Mouse (Mus musculus) midbrain, postnatal 0 days (tissue): ENCODE data around the gene Primpol. TPM values are rescaled to one million over a fixed set of nuclear protein-coding genes. Genes with fewer than 3 reads are reported as not detected.

Source experiments
- ATAC-seq: fragments of 200-750 bp; cut with Nextera tagmentation; 2 replicates; pipeline ENCODE4 v1.8.0; 2017; ENCODE audit warnings: moderate number of reproducible peaks, mild to moderate bottlenecking, moderate TSS enrichment, moderate library complexity; ENCODE audit not compliant: low FRiP score
- DNase-seq: peaks from one replicate; pipeline ENCODE4 v3.0.0-alpha.2; 2015; ENCODE audit warnings: low spot score
- H3K27ac ChIP-seq: fragments of 300-500 bp; sonication (generic); 2 replicates; pipeline ENCODE4 v1.5.1; 2014; ENCODE audit warnings: low read depth, mild to moderate bottlenecking, low read length, mixed read lengths
- H3K27me3 ChIP-seq: fragments of 300-500 bp; sonication (generic); 2 replicates; pipeline ENCODE4 v1.6.1; 2014; ENCODE audit warnings: low read length, control low read depth, mixed read lengths; ENCODE audit not compliant: insufficient read depth
- H3K36me3 ChIP-seq: fragments of 300-500 bp; sonication (generic); 2 replicates; pipeline ENCODE4 v1.6.1; 2014; ENCODE audit warnings: low read length, control low read depth, mixed read lengths; ENCODE audit not compliant: insufficient read depth
- H3K4me1 ChIP-seq: fragments of 300-500 bp; sonication (generic); 2 replicates; pipeline ENCODE4 v1.6.1; 2014; ENCODE audit warnings: mild to moderate bottlenecking, control low read depth, antibody characterized with exemption, low read length, mixed read lengths; ENCODE audit not compliant: insufficient read depth
- H3K4me2 ChIP-seq: fragments of 300-500 bp; sonication (generic); 2 replicates; pipeline ENCODE4 v1.6.1; 2014; ENCODE audit warnings: low read depth, mild to moderate bottlenecking, low read length, mixed read lengths; ENCODE audit not compliant: poor library complexity, severe bottlenecking
- H3K4me3 ChIP-seq: fragments of 300-500 bp; sonication (generic); 2 replicates; pipeline ENCODE4 v1.5.1; 2014; ENCODE audit warnings: low read depth, mild to moderate bottlenecking, low read length, moderate library complexity
- H3K9ac ChIP-seq: fragments of 300-500 bp; sonication (generic); replicated peaks from 2 replicates; pipeline ENCODE4 v1.6.1; 2014; ENCODE audit warnings: mild to moderate bottlenecking, low read length, moderate library complexity, mixed read lengths; ENCODE audit not compliant: poor library complexity, severe bottlenecking
- H3K9me3 ChIP-seq: fragments of 300-500 bp; sonication (generic); 2 replicates; pipeline ENCODE4 v1.6.1; 2016; ENCODE audit warnings: low read length, control low read depth
- CTCF ChIP-seq: IDR thresholded peaks from 2 replicates; pipeline ENCODE4 v1.5.1; 2016; ENCODE audit warnings: antibody characterized with exemption, mild to moderate bottlenecking
- WGBS: fragments of 180-500 bp; shearing (Covaris S2); extraction: QIAGEN DNeasy Blood & Tissue Kit; methylation state at CpG from one replicate; pipeline ENCODE4 v1.1.7; 2014; 5-methylcytosine and 5-hydroxymethylcytosine counted together
- polyA plus RNA-seq: library from polyadenylated mRNA; unstranded; fragments of >200 nt; fragmentation: Nextera tagmentation; extraction: Ambion mirVana; gene quantifications from 2 replicates; pipeline ENCODE4 v1.2.1, GENCODE M21; 2015
- total RNA-seq: library from RNA; depleted of rRNA; stranded (reverse); fragments of >200 nt; gene quantifications from 2 replicates; pipeline ENCODE4 v1.2.3, GENCODE M21; 2014

The Primpol gene
- total and polyA plus RNA-seq, 2 experiments from 2014 or later = 4.6 to 4.7 TPM

DNA sequence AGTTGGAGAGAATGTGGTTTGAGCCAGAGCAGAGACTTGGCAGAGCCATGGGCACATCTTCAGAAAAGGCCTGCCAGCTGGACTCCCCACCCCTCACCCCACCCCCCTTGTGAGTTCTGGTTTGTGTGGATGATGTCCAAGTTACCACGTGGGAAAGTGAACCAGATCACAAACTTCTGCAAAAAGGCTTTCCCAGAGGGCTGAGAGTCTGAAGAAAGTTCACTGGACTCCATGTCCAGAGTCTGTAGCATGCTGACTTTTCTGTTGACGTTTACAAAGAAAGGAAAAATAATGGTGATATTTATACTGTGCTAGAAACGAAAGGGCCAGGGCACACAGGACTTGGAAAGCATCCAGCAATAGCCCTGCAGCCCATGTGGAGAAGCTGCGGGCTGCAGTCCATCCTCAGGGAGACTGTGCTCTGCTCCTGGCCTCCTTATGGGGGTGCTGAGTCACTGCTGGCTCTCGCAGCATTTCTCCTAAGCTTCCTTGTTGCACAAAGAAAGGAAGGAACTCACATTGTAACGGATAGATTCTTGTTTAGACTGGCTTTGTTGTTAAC, 22.1 kb upstream of the Primpol start:
- WGBS = 54% methylated on average over 6 of the region's 6 CpGs
- Histone ChIP-seq H3K9me3 (no peaks in the 10 kb centered on the region), H3K27ac (no peak overlapping the region), H3K27me3 (no peaks in the 10 kb centered on the region), H3K9ac (no peak overlapping the region), H3K36me3 (peaks cover 33% of the 10 kb centered on the region), H3K4me3 (no peak overlapping the region), H3K4me1 (no peaks in the 10 kb centered on the region), H3K4me2 (no peak overlapping the region)
- TF ChIP-seq CTCF = 0 out of 2 replicates have a peak, but pooled peaks have one; percentile 14
- DNase-seq (peak; percentile 83), ATAC-seq (peak; percentile 62; the same call in 1 of the 2 replicates)

DNA sequence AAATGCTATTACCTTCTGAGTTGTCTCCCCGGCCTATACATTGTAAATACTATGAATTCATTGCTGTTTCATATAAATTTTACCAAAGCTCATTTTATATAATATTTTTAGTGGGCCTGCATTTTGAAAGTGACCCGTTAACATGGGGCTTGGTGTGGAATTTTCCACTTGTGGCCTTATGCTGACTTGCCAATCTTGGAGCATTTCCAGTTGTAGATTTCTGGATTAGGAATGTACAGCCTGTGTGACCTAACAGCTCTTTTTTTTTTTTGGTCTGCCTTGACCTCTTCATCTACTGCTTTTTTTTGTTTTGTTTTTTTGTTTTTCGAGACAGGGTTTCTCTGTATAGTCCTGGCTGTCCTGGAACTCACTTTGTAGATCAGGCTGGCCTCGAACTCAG, 13.9 kb upstream of the Primpol start:
- no peaks in the 10 kb centered on the region for H3K27me3 ChIP-seq
- H3K4me1 ChIP-seq = no peaks in the 10 kb centered on the region
- no peak for TF ChIP-seq CTCF
- H3K9me3 ChIP-seq = no peaks in the 10 kb centered on the region
- H3K36me3 ChIP-seq = peaks cover 37% of the 10 kb centered on the region
- 95% methylated on average over 4 of the region's 4 CpGs for WGBS
- no peak overlapping the region for H3K4me2 ChIP-seq
- no peak overlapping the region for H3K9ac ChIP-seq
- H3K27ac ChIP-seq = no peak overlapping the region
- H3K4me3 ChIP-seq = no peak overlapping the region
- ATAC-seq (no peak), DNase-seq (no peak)

GRCm38 (mm10) chr8:46630422-46630821, 13.4 kb upstream of the Primpol start:
- ATAC-seq = no peak
- H3K27ac ChIP-seq = no peak overlapping the region
- no peaks in the 10 kb centered on the region for H3K9me3 ChIP-seq
- no peaks in the 10 kb centered on the region for H3K27me3 ChIP-seq
- DNase-seq = no peak
- no peaks in the 10 kb centered on the region for H3K4me1 ChIP-seq
- WGBS = 97% methylated on average over 3 of the region's 3 CpGs
- H3K9ac ChIP-seq = no peak overlapping the region
- H3K4me3 ChIP-seq = no peak overlapping the region
- peaks cover 35% of the 10 kb centered on the region for H3K36me3 ChIP-seq
- H3K4me2 ChIP-seq = no peak overlapping the region
- TF ChIP-seq CTCF = no peak

DNA sequence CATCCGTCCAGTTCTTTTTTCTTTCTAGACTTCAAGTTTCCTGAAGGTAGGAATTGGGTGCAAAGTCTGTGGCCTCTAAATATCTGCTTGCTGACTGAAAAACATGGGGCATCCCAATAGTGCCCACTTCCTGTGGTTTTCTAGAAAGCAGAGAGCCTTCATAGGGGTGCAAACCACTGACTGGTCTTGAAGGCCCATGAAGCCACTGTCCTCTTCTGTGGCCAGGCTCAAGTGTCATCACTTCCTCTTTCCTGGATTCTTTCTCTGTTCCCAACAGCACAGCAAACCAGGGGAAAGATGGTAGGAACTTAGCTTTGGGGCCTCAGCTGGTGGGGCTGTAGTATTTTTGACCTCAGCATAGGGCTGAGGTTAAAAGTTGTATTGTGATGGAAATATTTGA, 11.6 kb upstream of the Primpol start:
- H3K27ac ChIP-seq = no peak overlapping the region
- H3K36me3 ChIP-seq = peaks cover 19% of the 10 kb centered on the region
- no peak for TF ChIP-seq CTCF
- DNase-seq (no peak), ATAC-seq (no peak)
- no peak overlapping the region for H3K4me3 ChIP-seq
- no peak overlapping the region for H3K4me2 ChIP-seq
- no peaks in the 10 kb centered on the region for H3K27me3 ChIP-seq
- no peaks in the 10 kb centered on the region for H3K9me3 ChIP-seq
- no peak overlapping the region for H3K9ac ChIP-seq
- H3K4me1 ChIP-seq = no peaks in the 10 kb centered on the region
- 88% methylated on average over 1 of the region's 1 CpGs for WGBS

GRCm38 (mm10) chr8:46627881-46628280, 10.9 kb upstream of the Primpol start:
- H3K9ac ChIP-seq = no peak overlapping the region
- H3K9me3 ChIP-seq = no peaks in the 10 kb centered on the region
- 68% methylated on average over 7 of the region's 7 CpGs for WGBS
- peaks cover 13% of the 10 kb centered on the region for H3K36me3 ChIP-seq
- no peak for DNase-seq
- no peak for ATAC-seq
- H3K4me1 ChIP-seq = no peaks in the 10 kb centered on the region
- TF ChIP-seq CTCF = no peak
- no peak overlapping the region for H3K27ac ChIP-seq
- H3K4me2 ChIP-seq = no peak overlapping the region
- no peaks in the 10 kb centered on the region for H3K27me3 ChIP-seq
- H3K4me3 ChIP-seq = no peak overlapping the region

DNA sequence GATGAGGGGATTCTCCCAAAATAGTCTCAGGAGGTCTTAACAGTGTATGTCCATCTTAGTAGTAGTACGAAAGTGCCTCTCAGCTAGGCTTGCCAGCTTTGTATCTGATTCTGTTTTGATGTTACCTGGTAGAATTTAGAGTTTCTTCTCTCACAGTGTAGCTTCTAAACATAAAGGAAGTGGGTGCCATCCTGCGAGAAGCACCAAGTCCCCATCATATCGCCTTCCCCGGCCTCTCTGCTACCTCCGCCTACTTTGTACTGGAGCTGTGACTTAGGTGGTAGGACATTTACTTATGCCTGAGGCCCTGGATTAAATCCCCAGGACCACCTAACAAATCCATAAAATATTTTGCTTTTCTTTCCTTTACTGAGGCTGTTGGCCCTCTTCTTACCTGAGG, 9.6 kb upstream of the Primpol start:
- WGBS = 97% methylated on average over 5 of the region's 5 CpGs

More for the DNA sequence above, 9.6 kb upstream of the Primpol start:
- Histone ChIP-seq H3K27me3 (no peaks in the 10 kb centered on the region), H3K27ac (no peak overlapping the region), H3K9ac (no peak overlapping the region), H3K4me1 (no peaks in the 10 kb centered on the region), H3K36me3 (peaks cover 8% of the 10 kb centered on the region; the same call in 1 of the 2 replicates), H3K4me2 (no peak overlapping the region), H3K4me3 (no peak overlapping the region), H3K9me3 (no peaks in the 10 kb centered on the region)
- DNase-seq (no peak), ATAC-seq (no peak)
- no peak for TF ChIP-seq CTCF
